Mouse (Mus musculus) gastrocnemius, adult 2 months (tissue): Measurements from ENCODE around the gene Notch1. TPM values are rescaled to one million over a fixed set of nuclear protein-coding genes. Genes with fewer than 3 reads are reported as not detected.

Source experiments
- DNase-seq: peaks from one replicate; pipeline ENCODE4 v3.0.0; 2022
- H3K27ac ChIP-seq: fragments of 200-600 bp; 2 replicates; pipeline ENCODE4 v1.8.1; 2022; ENCODE audit warnings: mild to moderate bottlenecking
- H3K4me3 ChIP-seq: fragments of 200-600 bp; 2 replicates; pipeline ENCODE4 v1.8.1; 2022; ENCODE audit warnings: mild to moderate bottlenecking, moderate library complexity
- CTCF ChIP-seq: fragments of 200-600 bp; IDR thresholded peaks from 2 replicates; pipeline ENCODE4 v1.8.1; 2022; ENCODE audit warnings: antibody characterized with exemption, mild to moderate bottlenecking, moderate library complexity
- intact Hi-C: fragments of 180-260 bp; cut with DNase I; formaldehyde crosslinking; loops from one replicate; pipeline ENCODE4 v1.15.1; 2025
- total RNA-seq, 2 experiments: library from RNA; stranded (reverse); gene quantifications; 2 replicates each; pipeline ENCODE4 v1.2.3; 2021

Gene Notch1
- total RNA-seq, 2 experiments from 2014 or later: 6.9 to 11.9 TPM

- TF ChIP-seq CTCF: no peak
- Histone ChIP-seq H3K4me3 (peak overlapping the region; percentile 26), H3K27ac (peak overlapping the region; percentile 62)
- intact Hi-C loops: no loop called here
- no peak for DNase-seq
These were observed 33.6 kb downstream of the Notch1 start for GRCm38 (mm10) chr2:26482824-26483223.

GRCm38 (mm10) chr2:26481724-26482495 lies 34.6 kb downstream of the Notch1 start:
- no peak for DNase-seq
- no peak overlapping the region for H3K4me3 ChIP-seq
- intact Hi-C loops: no loop called here
- no peak for TF ChIP-seq CTCF
- H3K27ac ChIP-seq: peak overlapping the region; percentile 62

- DNase-seq: no peak
- Histone ChIP-seq H3K4me3 (no peak overlapping the region), H3K27ac (no peak overlapping the region)
- intact Hi-C loops: no loop called here
- TF ChIP-seq CTCF: no peak
These were observed 35.6 kb downstream of the Notch1 start for GRCm38 (mm10) chr2:26480911-26481310.

DNA sequence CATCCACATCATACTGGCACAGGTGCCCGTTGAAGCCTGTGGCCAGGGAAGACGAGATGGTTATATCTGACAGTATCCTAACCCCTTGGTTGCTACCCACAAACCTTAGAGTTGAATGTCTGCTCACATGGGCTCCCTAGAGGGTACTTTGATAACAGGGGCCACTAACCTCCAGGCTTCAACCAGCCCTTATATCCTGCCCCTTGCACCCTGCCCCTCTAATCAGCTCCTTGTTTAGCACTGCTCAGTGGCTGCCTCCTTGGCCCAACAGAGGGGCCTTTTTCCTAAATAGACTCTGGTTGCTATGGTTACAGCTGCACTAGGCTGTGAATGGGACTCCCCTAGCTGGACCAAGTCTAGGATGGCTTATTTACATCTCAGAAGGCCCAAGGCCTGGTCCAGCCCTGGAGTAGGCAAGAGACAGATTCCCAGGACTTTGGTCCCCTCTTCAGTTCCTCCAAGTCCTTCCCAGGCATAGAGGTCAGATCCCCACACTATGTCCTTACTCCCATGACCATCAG lies 37.7 kb downstream of the Notch1 start:
- no peak for TF ChIP-seq CTCF
- no peak overlapping the region for H3K4me3 ChIP-seq
- no peak for DNase-seq
- H3K27ac ChIP-seq: peak overlapping the region; percentile 20; the same call in 1 of the 2 replicates
- intact Hi-C loops: no loop called here

- TF ChIP-seq CTCF: no peak
- Histone ChIP-seq H3K27ac (peak overlapping the region; percentile 88; the same call in 1 of the 2 replicates), H3K4me3 (no peak overlapping the region)
- intact Hi-C loops: no loop called here
- DNase-seq: no peak
These were observed 38.6 kb downstream of the Notch1 start for GRCm38 (mm10) chr2:26477911-26478310.

GRCm38 (mm10) chr2:26475505-26476430 lies 40.7 kb downstream of the Notch1 start:
- H3K4me3 ChIP-seq: peak overlapping the region; percentile 46
- no peak for DNase-seq
- intact Hi-C loops: no loop called here
- no peak for TF ChIP-seq CTCF
- peak overlapping the region; percentile 88 for H3K27ac ChIP-seq

DNA sequence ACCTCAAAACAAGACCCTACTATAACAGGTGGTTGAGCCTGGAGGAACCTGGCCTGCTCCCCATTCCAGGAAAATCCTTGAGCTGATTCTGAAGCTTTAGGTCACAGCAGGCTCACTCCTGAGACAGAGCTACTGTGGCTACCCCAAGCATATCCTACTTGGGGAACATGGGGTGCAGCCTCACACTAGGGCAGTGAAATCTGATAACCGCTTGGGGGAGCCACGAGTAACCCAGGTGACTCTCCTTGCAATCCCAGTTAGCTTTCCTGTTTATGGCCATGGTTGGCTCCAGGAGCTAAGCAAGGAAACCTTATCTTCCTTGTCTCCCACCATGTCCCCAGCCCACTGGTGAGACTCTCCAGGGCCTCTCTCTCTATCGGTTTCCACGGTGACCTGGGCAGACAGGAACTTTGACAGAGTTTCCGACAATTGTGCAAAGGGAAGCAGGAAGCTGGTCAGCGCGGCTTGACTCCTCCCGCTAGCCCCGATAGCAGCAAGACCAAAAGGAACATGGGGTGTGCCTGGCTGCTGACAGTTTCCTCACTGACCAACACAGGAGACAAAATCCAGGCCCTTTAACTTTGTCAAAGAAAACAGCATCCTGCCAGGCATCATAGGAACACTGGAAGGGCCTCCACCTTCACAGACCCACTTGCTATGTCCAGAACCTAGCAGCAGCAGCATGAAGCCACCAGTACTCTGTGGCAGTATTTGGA lies 41.5 kb downstream of the Notch1 start:
- intact Hi-C loops: no loop called here
- DNase-seq: peak; percentile 59

DNA sequence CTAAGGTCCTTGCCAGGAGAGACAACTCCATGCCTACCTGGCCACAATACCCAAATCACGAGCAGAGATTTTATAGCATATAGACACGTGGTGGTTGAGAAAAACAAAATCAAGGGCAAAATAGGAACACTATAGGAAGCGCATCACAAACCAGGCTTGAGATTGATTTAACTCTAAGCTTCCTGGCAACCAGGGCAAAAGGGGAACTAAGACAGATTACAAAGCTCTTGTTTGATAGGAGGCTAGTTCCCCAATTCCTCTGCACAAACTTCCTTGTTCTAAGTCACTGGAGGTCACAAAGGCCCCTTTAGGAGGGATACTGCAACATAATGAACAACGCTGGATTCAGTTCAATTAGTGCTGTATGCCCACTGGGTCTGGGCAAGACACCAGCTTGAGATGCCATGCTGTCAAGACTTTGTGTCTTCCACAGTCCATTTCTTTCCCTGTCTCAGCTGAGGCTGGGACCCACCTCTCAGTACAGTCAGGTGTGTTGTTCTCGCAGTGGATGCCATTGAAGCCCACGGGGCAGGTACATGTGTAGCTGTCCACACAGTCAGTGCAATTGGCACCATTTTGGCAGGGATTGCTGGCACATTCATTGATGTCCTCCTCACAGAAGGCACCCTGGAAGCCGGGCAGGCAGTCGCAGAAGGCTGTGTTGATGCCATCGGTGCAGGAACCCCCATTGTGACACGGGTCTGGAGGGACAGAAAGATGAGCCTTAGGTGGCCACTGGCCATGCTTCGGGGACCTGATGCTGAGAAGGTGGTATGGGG lies 44.0 kb downstream of the Notch1 start:
- DNase-seq: no peak
- Histone ChIP-seq H3K4me3 (no peak overlapping the region), H3K27ac (0 out of 2 replicates have a peak overlapping the region, but pooled peaks have one; percentile 7)
- TF ChIP-seq CTCF: no peak
- intact Hi-C loops: no loop called here

More for the DNA sequence above, 41.5 kb downstream of the Notch1 start:
- Histone ChIP-seq H3K27ac (peak overlapping the region; percentile 88), H3K4me3 (peak overlapping the region; percentile 46; the same call in 1 of the 2 replicates)
- TF ChIP-seq CTCF: peak; percentile 56

- TF ChIP-seq CTCF: no peak
- H3K27ac ChIP-seq: 0 out of 2 replicates have a peak overlapping the region, but pooled peaks have one; percentile 7
- DNase-seq: no peak
- H3K4me3 ChIP-seq: no peak overlapping the region
- intact Hi-C loops: no loop called here
These were observed 44.7 kb downstream of the Notch1 start for GRCm38 (mm10) chr2:26471652-26472285.

GRCm38 (mm10) chr2:26470967-26471366 lies 45.5 kb downstream of the Notch1 start:
- Histone ChIP-seq H3K4me3 (no peak overlapping the region), H3K27ac (no peak overlapping the region)
- no peak for DNase-seq
- intact Hi-C loops: no loop called here
- TF ChIP-seq CTCF: no peak

- TF ChIP-seq CTCF: no peak
- Histone ChIP-seq H3K4me3 (no peak overlapping the region), H3K27ac (no peak overlapping the region)
- DNase-seq: no peak
- intact Hi-C loops: no loop called here
These were observed 48.1 kb downstream of the Notch1 start for GRCm38 (mm10) chr2:26468376-26468775.
